Mouse (Mus musculus) stomach, postnatal 0 days (tissue): ENCODE measurements around the gene Sec14l1. TPM values are rescaled to one million over a fixed set of nuclear protein-coding genes. Genes with fewer than 3 reads are reported as not detected.
A peak's percentile ranks its signal among the peaks of the same experiment; 100 is the strongest.

Source experiments
- ATAC-seq: fragments of 200-750 bp; cut with Nextera tagmentation; 2 replicates; pipeline ENCODE4 v1.8.0; 2017; ENCODE audit not compliant: low FRiP score, low TSS enrichment
- DNase-seq: peaks from one replicate; pipeline ENCODE4 v3.0.0-alpha.2; 2016; ENCODE audit warnings: low spot score
- H3K27ac ChIP-seq: fragments of 300-500 bp; sonication (generic); replicated peaks from 2 replicates; pipeline ENCODE4 v1.5.1; 2014; ENCODE audit warnings: mild to moderate bottlenecking, control low read depth
- H3K27me3 ChIP-seq: fragments of 300-500 bp; sonication (generic); 2 replicates; pipeline ENCODE4 v1.6.1; 2014; ENCODE audit warnings: low read length; ENCODE audit not compliant: control insufficient read depth, insufficient read depth
- H3K36me3 ChIP-seq: fragments of 300-500 bp; sonication (generic); 2 replicates; pipeline ENCODE4 v1.6.1; 2014; ENCODE audit warnings: low read length, mixed read lengths; ENCODE audit not compliant: control insufficient read depth, insufficient read depth
- H3K4me1 ChIP-seq: fragments of 300-500 bp; sonication (generic); replicated peaks from 2 replicates; pipeline ENCODE4 v1.6.1; 2014; ENCODE audit warnings: antibody characterized with exemption; ENCODE audit not compliant: control insufficient read depth, insufficient read depth
- H3K4me2 ChIP-seq: fragments of 300-500 bp; sonication (generic); replicated peaks from 2 replicates; pipeline ENCODE4 v1.6.1; 2014; ENCODE audit warnings: low read depth, mild to moderate bottlenecking, control low read depth, moderate library complexity
- H3K4me3 ChIP-seq: fragments of 300-500 bp; sonication (generic); 2 replicates; pipeline ENCODE4 v1.5.1; 2014; ENCODE audit warnings: low read depth, low read length, control low read depth
- H3K9ac ChIP-seq: fragments of 300-500 bp; sonication (generic); 2 replicates; pipeline ENCODE4 v1.6.1; 2014; ENCODE audit warnings: mild to moderate bottlenecking, low read length, control low read depth, mixed read lengths
- H3K9me3 ChIP-seq: fragments of 300-500 bp; sonication (generic); 2 replicates; pipeline ENCODE4 v1.6.1; 2016; ENCODE audit warnings: low read length; ENCODE audit not compliant: control insufficient read depth
- CTCF ChIP-seq: IDR thresholded peaks from 2 replicates; pipeline ENCODE4 v1.5.1; 2016; ENCODE audit warnings: antibody characterized with exemption, low read depth, mild to moderate bottlenecking, moderate library complexity
- EP300 ChIP-seq: optimal IDR thresholded peaks from 2 replicates; pipeline ENCODE3; 2016; ENCODE audit warnings: antibody characterized with exemption
- WGBS: fragments of 180-500 bp; shearing (Covaris S2); extraction: QIAGEN DNeasy Blood & Tissue Kit; methylation state at CpG from one replicate; pipeline ENCODE4 v1.1.7; 2014; 5-methylcytosine and 5-hydroxymethylcytosine counted together
- polyA plus RNA-seq: library from polyadenylated mRNA; unstranded; fragments of >200 nt; fragmentation: Nextera tagmentation; extraction: Ambion mirVana; gene quantifications from 2 replicates; pipeline ENCODE4 v1.2.1, GENCODE M21; 2015

Sec14l1 gene
- polyA plus RNA-seq, 1 experiment from 2014 or later, result 28.4 TPM

GRCm38 (mm10) chr11:117072128-117072527, 42.8 kb upstream of the Sec14l1 start:
- no peak overlapping the region for H3K4me2 ChIP-seq
- no peaks in the 10 kb centered on the region for H3K9me3 ChIP-seq
- peak; percentile 43 for ATAC-seq
- H3K36me3 ChIP-seq, result no peaks in the 10 kb centered on the region
- WGBS, result 2% methylated on average over 13 of the region's 13 CpGs
- H3K4me3 ChIP-seq, result no peak overlapping the region
- H3K27ac ChIP-seq, result 0 out of 2 replicates have a peak overlapping the region, but pooled peaks have one; percentile 35
- peak; percentile 90 for DNase-seq
- 0 out of 2 replicates have a peak, but pooled peaks cover 1% of the 10 kb centered on the region for H3K4me1 ChIP-seq
- TF ChIP-seq CTCF, result peak; percentile 98
- TF ChIP-seq EP300, result no peak
- no peak overlapping the region for H3K9ac ChIP-seq
- H3K27me3 ChIP-seq, result no peaks in the 10 kb centered on the region

DNA sequence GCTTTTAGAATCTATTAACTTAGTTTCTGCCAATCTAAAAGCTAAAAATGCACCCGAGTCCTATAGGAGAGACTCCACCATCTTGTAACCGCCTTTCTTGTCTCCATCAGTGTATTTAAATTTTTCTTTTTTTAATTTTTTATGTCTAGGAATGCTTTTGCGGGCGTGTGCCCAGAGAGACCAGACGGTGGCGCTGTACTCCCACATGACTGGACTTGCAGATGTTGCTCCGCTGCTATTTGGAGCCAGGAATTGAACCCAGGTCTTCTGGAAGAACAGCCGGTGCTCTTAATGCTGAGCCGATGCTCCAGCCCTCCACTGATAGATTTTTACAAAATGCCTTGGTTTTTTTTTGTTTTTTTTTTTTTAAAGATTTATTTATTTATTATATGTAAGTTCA, 41.5 kb upstream of the Sec14l1 start:
- no peak for DNase-seq
- Histone ChIP-seq H3K36me3 (peaks cover 3% of the 10 kb centered on the region; the same call in 1 of the 2 replicates), H3K4me3 (no peak overlapping the region), H3K27me3 (no peaks in the 10 kb centered on the region), H3K4me2 (no peak overlapping the region), H3K9ac (no peak overlapping the region), H3K9me3 (no peaks in the 10 kb centered on the region), H3K27ac (no peak overlapping the region), H3K4me1 (0 out of 2 replicates have a peak, but pooled peaks cover 2% of the 10 kb centered on the region)
- TF ChIP-seq CTCF, result peak; percentile 33; the same call in 1 of the 2 replicates
- TF ChIP-seq EP300, result no peak
- ATAC-seq, result no peak
- 94% methylated on average over 9 of the region's 9 CpGs for WGBS

DNA sequence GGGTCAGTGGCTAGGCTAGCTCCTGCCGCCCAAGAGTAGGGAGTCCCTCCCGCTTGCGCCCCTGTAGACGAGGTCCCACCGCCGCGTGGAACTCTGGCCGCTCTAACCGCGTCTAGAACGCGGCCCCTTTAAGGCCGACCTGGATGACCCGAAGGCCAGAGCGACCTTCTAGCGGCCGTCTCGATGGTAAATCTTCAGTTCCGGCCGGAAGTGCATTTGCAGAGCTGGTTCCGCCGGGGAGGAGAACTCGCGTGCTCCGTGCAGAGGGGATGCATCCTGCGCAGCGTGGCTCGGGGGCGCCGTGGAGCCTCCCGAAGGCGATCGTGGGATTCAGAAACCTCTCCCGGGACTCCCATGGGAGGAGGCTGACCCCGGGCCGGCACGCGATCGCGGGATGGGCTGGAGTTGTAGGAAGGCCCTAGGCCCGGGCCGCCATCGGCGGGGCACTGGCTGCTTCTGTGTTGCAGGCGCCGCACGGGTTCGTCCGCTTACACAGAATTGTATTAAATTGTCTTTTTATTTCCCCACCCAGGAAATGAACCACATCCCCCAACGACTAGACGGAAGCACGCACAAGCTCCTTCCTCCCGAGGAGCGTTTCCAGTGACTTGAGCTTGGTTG, 38.3 kb upstream of the Sec14l1 start:
- Histone ChIP-seq H3K9me3 (no peaks in the 10 kb centered on the region), H3K9ac (peak overlapping the region; percentile 85), H3K36me3 (peaks cover 14% of the 10 kb centered on the region; the same call in 1 of the 2 replicates), H3K27ac (peak overlapping the region; percentile 82), H3K27me3 (no peaks in the 10 kb centered on the region), H3K4me3 (peak overlapping the region; percentile 79), H3K4me1 (0 out of 2 replicates have a peak, but pooled peaks cover 2% of the 10 kb centered on the region), H3K4me2 (peak overlapping the region; percentile 86)
- DNase-seq (peak; percentile 89), ATAC-seq (peak; percentile 78)
- TF ChIP-seq EP300 (peak; percentile 79), CTCF (peak; percentile 40; the same call in 1 of the 2 replicates)
- WGBS, result under 1% methylated on average over 54 of the region's 54 CpGs

GRCm38 (mm10) chr11:117077227-117077626, 37.7 kb upstream of the Sec14l1 start:
- DNase-seq (no peak), ATAC-seq (no peak)
- Histone ChIP-seq H3K9ac (peak overlapping the region; percentile 85), H3K27ac (peak overlapping the region; percentile 82), H3K4me1 (peaks cover 6% of the 10 kb centered on the region; the same call in 1 of the 2 replicates), H3K9me3 (no peaks in the 10 kb centered on the region), H3K36me3 (peaks cover 14% of the 10 kb centered on the region; the same call in 1 of the 2 replicates), H3K4me2 (peak overlapping the region; percentile 86), H3K27me3 (no peaks in the 10 kb centered on the region), H3K4me3 (peak overlapping the region; percentile 79)
- no peak for TF ChIP-seq EP300
- TF ChIP-seq CTCF, result no peak
- WGBS, result 2% methylated on average over 8 of the region's 8 CpGs

GRCm38 (mm10) chr11:117077902-117078301, 37.1 kb upstream of the Sec14l1 start:
- Histone ChIP-seq H3K36me3 (peaks cover 14% of the 10 kb centered on the region; the same call in 1 of the 2 replicates), H3K27ac (no peak overlapping the region), H3K9me3 (no peaks in the 10 kb centered on the region), H3K9ac (peak overlapping the region; percentile 85), H3K4me2 (peak overlapping the region; percentile 86), H3K4me3 (no peak overlapping the region), H3K4me1 (peaks cover 7% of the 10 kb centered on the region; the same call in 1 of the 2 replicates), H3K27me3 (no peaks in the 10 kb centered on the region)
- WGBS, result 77% methylated on average over 8 of the region's 8 CpGs
- no peak for TF ChIP-seq CTCF
- TF ChIP-seq EP300, result no peak
- ATAC-seq (no peak), DNase-seq (no peak)
